Mouse (Mus musculus): ENCODE data around the gene Rnf145.

DNA sequence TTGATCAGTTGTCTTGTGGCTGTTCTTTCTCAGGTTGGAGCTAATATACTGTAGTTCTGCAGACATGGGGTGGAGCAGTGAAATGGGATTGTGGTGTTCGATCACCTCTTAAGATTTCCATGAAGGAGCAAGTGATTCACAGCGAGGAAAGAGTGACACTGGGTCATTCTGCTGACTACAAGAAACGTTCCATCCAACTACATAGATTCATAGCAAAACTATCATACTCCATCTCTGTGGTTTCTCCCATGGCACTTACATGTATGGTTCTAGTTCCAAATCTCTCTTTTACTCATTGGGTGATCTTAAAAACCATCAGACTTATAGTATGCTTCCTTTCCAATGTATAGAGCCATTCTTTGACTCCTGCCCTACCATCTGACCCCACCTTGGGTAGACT, 14.0 kb upstream of the Rnf145 start:
- TF ChIP-seq CTCF (IDR thresholded peaks at IDR 0.05; ENCODE audit: low read depth, low read length) = no peak
- TF ChIP-seq TAL1 (conservative IDR thresholded peaks at IDR 0.05; ENCODE audit: low read depth, low read length) = no peak

All from G1E (cell line).